Mouse (Mus musculus) heart, embryonic 11.5 days (tissue): ENCODE data around the gene Layn. TPM values are rescaled to one million over a fixed set of nuclear protein-coding genes. Genes with fewer than 3 reads are reported as not detected.

ENCODE experiments used
- ATAC-seq: fragments of 200-750 bp; cut with Nextera tagmentation; replicated peaks from 2 replicates; pipeline ENCODE4 v1.8.0; 2017; ENCODE audit warnings: moderate library complexity; ENCODE audit not compliant: insufficient number of reproducible peaks, low FRiP score, low TSS enrichment
- H3K27ac ChIP-seq: fragments of 300-500 bp; sonication (generic); 2 replicates; pipeline ENCODE4 v1.5.1; 2014; ENCODE audit warnings: mild to moderate bottlenecking, low read depth, low read length
- H3K27me3 ChIP-seq: fragments of 300-500 bp; sonication (generic); 2 replicates; pipeline ENCODE4 v1.6.1; 2014; ENCODE audit warnings: mild to moderate bottlenecking, low read length, mixed read lengths; ENCODE audit not compliant: control insufficient read depth, insufficient read depth
- H3K36me3 ChIP-seq: fragments of 300-500 bp; sonication (generic); 2 replicates; pipeline ENCODE4 v1.6.1; 2014; ENCODE audit warnings: mild to moderate bottlenecking, low read length, moderate library complexity, mixed read lengths; ENCODE audit not compliant: control insufficient read depth, insufficient read depth
- H3K4me1 ChIP-seq: fragments of 300-500 bp; sonication (generic); 2 replicates; pipeline ENCODE4 v1.6.1; 2014; ENCODE audit warnings: low read length; ENCODE audit not compliant: control insufficient read depth, insufficient read depth
- H3K4me2 ChIP-seq: fragments of 300-500 bp; sonication (generic); 2 replicates; pipeline ENCODE4 v1.6.1; 2014; ENCODE audit warnings: mild to moderate bottlenecking, moderate library complexity
- H3K4me3 ChIP-seq: fragments of 300-500 bp; sonication (generic); 2 replicates; pipeline ENCODE4 v1.5.1; 2014; ENCODE audit warnings: low read depth, low read length
- H3K9ac ChIP-seq: fragments of 300-500 bp; sonication (generic); 2 replicates; pipeline ENCODE4 v1.6.1; 2014; ENCODE audit warnings: mild to moderate bottlenecking, low read depth, low read length, moderate library complexity
- H3K9me3 ChIP-seq: fragments of 300-500 bp; sonication (generic); replicated peaks from 2 replicates; pipeline ENCODE4 v1.6.1; 2016; ENCODE audit warnings: low read length; ENCODE audit not compliant: control insufficient read depth
- WGBS: fragments of 180-500 bp; shearing (Covaris S2); extraction: QIAGEN DNeasy Blood & Tissue Kit; methylation state at CpG from one replicate; pipeline ENCODE4 v1.1.7; 2014; ENCODE audit not compliant: insufficient replicate concordance; 5-methylcytosine and 5-hydroxymethylcytosine counted together
- polyA plus RNA-seq: library from polyadenylated mRNA; unstranded; fragments of >200 nt; fragmentation: Nextera tagmentation; extraction: Ambion mirVana; gene quantifications from 2 replicates; pipeline ENCODE4 v1.2.1, GENCODE M21; 2014

Layn gene
- polyA plus RNA-seq, 1 experiment from 2014 or later, result 7.2 TPM

GRCm38 (mm10) chr9:51052180-51052579 lies 24.7 kb downstream of the Layn start:
- H3K9ac ChIP-seq, result no peak overlapping the region
- H3K36me3 ChIP-seq, result no peaks in the 10 kb centered on the region
- 38% methylated on average over 3 of the region's 3 CpGs for WGBS
- no peak for ATAC-seq
- no peak overlapping the region for H3K27ac ChIP-seq
- no peaks in the 10 kb centered on the region for H3K27me3 ChIP-seq
- no peak overlapping the region for H3K4me2 ChIP-seq
- H3K4me1 ChIP-seq, result 0 out of 2 replicates have a peak, but pooled peaks cover 4% of the 10 kb centered on the region
- H3K4me3 ChIP-seq, result no peak overlapping the region
- no peaks in the 10 kb centered on the region for H3K9me3 ChIP-seq

- Histone ChIP-seq H3K27me3 (no peaks in the 10 kb centered on the region), H3K4me2 (no peak overlapping the region), H3K36me3 (no peaks in the 10 kb centered on the region), H3K4me1 (no peaks in the 10 kb centered on the region), H3K4me3 (no peak overlapping the region), H3K27ac (no peak overlapping the region), H3K9ac (no peak overlapping the region), H3K9me3 (no peaks in the 10 kb centered on the region)
- ATAC-seq, result no peak
- WGBS, result 69% methylated on average over 6 of the region's 6 CpGs
Measured at GRCm38 (mm10) chr9:51042136-51042535, 34.8 kb downstream of the Layn start.

GRCm38 (mm10) chr9:51041491-51041980 lies 35.4 kb downstream of the Layn start:
- no peak overlapping the region for H3K4me3 ChIP-seq
- ATAC-seq, result no peak
- H3K4me1 ChIP-seq, result no peaks in the 10 kb centered on the region
- WGBS, result 89% methylated on average over 7 of the region's 7 CpGs
- H3K9ac ChIP-seq, result no peak overlapping the region
- H3K27ac ChIP-seq, result no peak overlapping the region
- no peaks in the 10 kb centered on the region for H3K9me3 ChIP-seq
- no peak overlapping the region for H3K4me2 ChIP-seq
- H3K36me3 ChIP-seq, result no peaks in the 10 kb centered on the region
- no peaks in the 10 kb centered on the region for H3K27me3 ChIP-seq

GRCm38 (mm10) chr9:51032785-51033529 lies 43.9 kb downstream of the Layn start:
- H3K9me3 ChIP-seq, result no peaks in the 10 kb centered on the region
- 69% methylated on average over 3 of the region's 3 CpGs for WGBS
- no peaks in the 10 kb centered on the region for H3K4me1 ChIP-seq
- no peaks in the 10 kb centered on the region for H3K36me3 ChIP-seq
- no peak for ATAC-seq
- no peaks in the 10 kb centered on the region for H3K27me3 ChIP-seq
- no peak overlapping the region for H3K9ac ChIP-seq
- H3K4me2 ChIP-seq, result no peak overlapping the region
- H3K27ac ChIP-seq, result no peak overlapping the region
- H3K4me3 ChIP-seq, result no peak overlapping the region

GRCm38 (mm10) chr9:51032291-51032690 lies 44.6 kb downstream of the Layn start:
- Histone ChIP-seq H3K36me3 (no peaks in the 10 kb centered on the region), H3K9me3 (no peaks in the 10 kb centered on the region), H3K4me1 (no peaks in the 10 kb centered on the region), H3K4me2 (no peak overlapping the region), H3K4me3 (no peak overlapping the region), H3K27me3 (no peaks in the 10 kb centered on the region), H3K27ac (no peak overlapping the region), H3K9ac (no peak overlapping the region)
- 70% methylated on average over 8 of the region's 8 CpGs for WGBS
- no peak for ATAC-seq

- no peak for ATAC-seq
- Histone ChIP-seq H3K27me3 (no peaks in the 10 kb centered on the region), H3K27ac (no peak overlapping the region), H3K9ac (no peak overlapping the region), H3K9me3 (no peaks in the 10 kb centered on the region), H3K4me2 (no peak overlapping the region), H3K4me3 (no peak overlapping the region), H3K36me3 (no peaks in the 10 kb centered on the region), H3K4me1 (no peaks in the 10 kb centered on the region)
- WGBS, result 44% methylated on average over 6 of the region's 6 CpGs
Measured at GRCm38 (mm10) chr9:51031603-51032002, 45.3 kb downstream of the Layn start.

- Histone ChIP-seq H3K36me3 (no peaks in the 10 kb centered on the region), H3K9ac (no peak overlapping the region), H3K4me1 (no peaks in the 10 kb centered on the region), H3K4me3 (no peak overlapping the region), H3K27ac (no peak overlapping the region), H3K27me3 (no peaks in the 10 kb centered on the region), H3K9me3 (no peaks in the 10 kb centered on the region), H3K4me2 (no peak overlapping the region)
- ATAC-seq, result no peak
- 44% methylated on average over 1 of the region's 1 CpGs for WGBS
Measured at GRCm38 (mm10) chr9:51030147-51030546, 46.7 kb downstream of the Layn start.

- H3K9me3 ChIP-seq, result no peaks in the 10 kb centered on the region
- H3K4me1 ChIP-seq, result no peaks in the 10 kb centered on the region
- no peaks in the 10 kb centered on the region for H3K27me3 ChIP-seq
- H3K4me3 ChIP-seq, result no peak overlapping the region
- no peak overlapping the region for H3K9ac ChIP-seq
- H3K27ac ChIP-seq, result no peak overlapping the region
- H3K36me3 ChIP-seq, result no peaks in the 10 kb centered on the region
- no peak overlapping the region for H3K4me2 ChIP-seq
- no peak for ATAC-seq
- 70% methylated on average over 1 of the region's 1 CpGs for WGBS
Measured at GRCm38 (mm10) chr9:51026952-51027351, 49.9 kb downstream of the Layn start.
